Mouse (Mus musculus) mesoderm, embryonic 11.5 days (tissue): ENCODE measurements around the gene Wdr90.

ENCODE experiments used
- DNase-seq: peaks from one replicate; pipeline ENCODE4 v3.0.0-alpha.2; 2012; ENCODE audit warnings: low read depth, low spot score

Wdr90 gene

DNA sequence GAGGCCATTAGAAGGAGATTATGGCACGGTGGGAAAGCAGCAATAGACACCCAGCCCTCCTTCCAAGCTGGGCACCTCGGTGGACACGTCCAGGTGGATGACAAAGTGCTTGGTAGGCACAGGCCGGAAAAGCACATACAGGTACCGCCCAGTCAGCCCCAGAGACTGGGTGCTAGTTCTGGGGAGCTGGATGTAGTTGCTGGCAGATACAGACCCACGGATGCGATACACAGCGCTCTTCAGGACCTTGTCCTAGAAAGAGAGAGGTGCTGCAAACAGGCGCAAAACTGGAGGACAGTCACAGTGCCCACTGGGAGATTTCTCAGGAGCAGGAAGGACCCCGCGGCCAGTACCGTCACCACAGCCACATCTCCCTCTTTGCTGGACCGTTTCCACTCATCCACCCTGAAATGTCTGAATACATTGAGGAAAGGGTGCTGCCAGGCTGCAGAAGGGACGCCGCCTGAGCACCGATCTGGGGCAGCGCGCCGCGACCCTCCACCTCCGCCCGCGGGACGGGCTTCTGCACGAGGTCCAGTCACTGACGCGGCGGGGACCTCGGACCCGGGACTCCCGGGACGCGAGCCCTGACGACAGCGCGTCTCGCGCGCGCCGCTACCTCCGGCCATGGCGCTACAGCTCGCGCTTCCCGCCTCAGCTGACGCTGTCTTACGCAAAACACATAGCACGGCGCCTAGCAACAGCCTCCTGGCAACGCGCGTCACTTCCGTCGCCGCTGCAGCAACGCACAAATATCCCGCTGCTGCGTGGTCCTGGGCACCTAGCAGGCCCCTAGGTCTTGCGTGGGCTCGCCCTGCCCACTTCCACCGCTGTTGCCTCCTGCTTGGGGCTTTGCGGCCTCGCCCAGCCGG is at the start of gene Wdr90:
Wdr90 (minus strand) TSS at position 670 of the 872 bp plus-strand sequence.
- peak; percentile 94 for DNase-seq

GRCm38 (mm10) chr17:25907640-25908039 is 46.3 kb upstream of the Wdr90 start:
- DNase-seq: no peak

DNA sequence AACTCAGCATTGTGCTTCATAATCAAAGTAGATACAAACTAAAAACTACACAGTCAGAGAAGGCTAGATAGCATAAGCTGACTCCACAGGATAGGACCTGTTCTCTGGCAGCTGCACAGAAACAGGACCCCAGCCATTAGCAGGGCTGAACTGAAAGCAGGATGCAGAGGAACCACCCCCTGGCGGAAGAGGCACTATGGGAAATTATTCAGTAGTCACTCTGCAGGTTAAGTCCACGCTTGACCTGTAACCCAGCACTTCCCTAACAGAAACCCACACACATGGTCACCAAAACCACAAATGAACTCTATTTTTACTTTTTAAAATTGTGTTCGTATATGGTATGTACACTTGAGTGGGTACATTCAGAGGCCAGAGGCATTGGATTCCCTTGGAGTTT is 41.8 kb upstream of the Wdr90 start:
- no peak for DNase-seq

DNA sequence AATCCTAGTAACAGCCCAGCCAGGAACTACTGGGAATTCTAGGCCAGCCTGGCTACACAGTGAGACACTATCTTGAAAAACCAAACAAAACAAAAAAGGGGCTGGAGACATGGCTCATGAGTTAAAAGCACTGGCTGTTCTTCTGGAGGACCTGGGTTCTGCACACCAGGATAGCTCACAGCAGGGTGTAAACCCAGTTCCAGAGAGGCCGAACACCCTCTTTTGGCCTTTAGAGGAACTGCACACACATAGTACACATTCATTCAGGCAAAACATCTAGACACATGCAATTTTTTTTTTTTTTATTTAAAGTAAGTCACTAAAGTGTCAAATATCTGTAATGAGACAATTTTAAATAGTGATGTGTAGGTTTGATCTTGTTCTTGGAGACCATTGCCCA is 38.9 kb upstream of the Wdr90 start:
- DNase-seq: no peak

DNA sequence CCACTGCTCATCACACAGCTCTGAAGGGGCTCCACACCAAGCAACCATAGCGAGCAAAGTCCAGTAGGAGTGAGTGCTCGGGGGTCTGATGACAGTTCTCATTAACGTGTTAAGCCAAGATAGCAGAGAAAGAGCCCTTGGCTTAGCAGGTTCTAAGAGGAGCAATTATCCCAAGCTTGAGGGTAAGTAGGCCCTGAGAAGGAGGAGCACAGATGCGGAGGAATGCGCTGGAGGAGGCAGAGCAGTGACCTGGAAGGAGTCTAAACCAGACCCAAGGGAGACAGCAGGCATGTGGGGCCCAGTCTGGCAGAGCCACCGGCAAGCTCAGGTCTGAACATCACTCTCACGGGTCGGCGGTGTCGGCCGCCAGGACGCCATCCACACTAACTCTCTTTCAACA is 34.6 kb upstream of the Wdr90 start:
- no peak for DNase-seq

GRCm38 (mm10) chr17:25895415-25895814 is 34.1 kb upstream of the Wdr90 start:
- DNase-seq: no peak

GRCm38 (mm10) chr17:25893975-25894617 is 32.8 kb upstream of the Wdr90 start:
- DNase-seq: peak; percentile 79

DNA sequence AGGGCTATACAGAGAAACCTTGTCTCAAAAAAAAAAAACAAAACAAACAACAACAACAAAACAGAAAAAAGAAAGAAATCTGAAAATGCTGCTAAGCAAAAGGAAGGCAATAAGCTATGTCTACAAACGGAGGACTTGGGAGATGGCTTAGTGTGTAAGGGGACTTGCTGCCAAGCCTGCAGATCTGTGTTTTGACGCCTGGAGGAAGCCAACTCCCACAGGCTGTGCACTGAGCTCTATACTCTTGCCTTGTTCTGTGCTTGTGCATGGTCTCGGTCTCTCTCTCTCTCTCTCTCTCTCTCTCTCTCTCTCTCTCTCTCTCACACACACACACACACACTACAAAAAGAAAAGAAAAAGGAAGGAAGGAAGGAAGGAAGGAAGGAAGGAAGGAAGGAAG is 27.5 kb upstream of the Wdr90 start:
- no peak for DNase-seq

- DNase-seq: no peak
Observed at GRCm38 (mm10) chr17:25887467-25887866, 26.2 kb upstream of the Wdr90 start.

- DNase-seq: no peak
Observed at GRCm38 (mm10) chr17:25886806-25887205, 25.5 kb upstream of the Wdr90 start.

GRCm38 (mm10) chr17:25885636-25886035 is 24.3 kb upstream of the Wdr90 start:
- DNase-seq: no peak

DNA sequence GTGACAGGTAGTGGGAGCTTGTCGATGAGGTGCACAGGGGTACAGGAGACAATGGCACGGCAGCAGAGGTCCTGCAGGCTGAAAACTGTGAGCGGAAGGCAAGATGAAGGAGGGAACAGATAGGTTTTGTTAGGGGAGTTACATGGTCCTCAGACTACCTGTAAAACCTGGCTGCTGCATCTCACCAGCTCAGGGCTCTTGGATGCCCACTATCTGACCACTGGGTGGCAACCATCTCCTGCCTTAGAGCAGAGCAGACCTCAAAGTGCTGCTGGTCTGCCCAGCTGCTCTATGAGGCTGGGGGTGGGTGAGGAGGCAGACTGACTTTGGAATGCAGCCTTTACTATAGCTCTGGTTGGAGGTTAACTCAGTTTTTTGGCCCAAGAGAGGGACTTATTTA is 22.5 kb upstream of the Wdr90 start:
- DNase-seq: no peak

- DNase-seq: no peak
Observed at GRCm38 (mm10) chr17:25883268-25883667, 22.0 kb upstream of the Wdr90 start.

DNA sequence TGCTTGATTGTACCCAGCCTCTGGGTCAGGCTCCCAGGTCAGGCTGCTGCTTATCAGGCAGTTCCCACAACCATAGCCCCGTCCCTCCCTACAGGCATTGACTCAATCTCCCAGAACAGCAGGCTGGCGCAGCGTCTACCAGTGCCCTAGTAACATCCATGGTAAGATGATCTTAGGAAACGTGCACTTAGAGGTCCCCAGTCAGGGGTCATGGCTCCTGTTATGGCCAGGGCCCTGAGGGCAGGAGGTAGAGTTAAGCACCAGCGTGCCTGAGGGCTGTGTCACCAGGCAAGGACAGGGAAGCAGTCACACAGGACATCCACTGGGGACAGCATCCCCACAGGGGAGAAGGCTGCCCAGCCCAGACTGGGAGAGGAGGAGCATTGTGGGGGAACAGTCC is 21.0 kb upstream of the Wdr90 start:
- DNase-seq: no peak

DNA sequence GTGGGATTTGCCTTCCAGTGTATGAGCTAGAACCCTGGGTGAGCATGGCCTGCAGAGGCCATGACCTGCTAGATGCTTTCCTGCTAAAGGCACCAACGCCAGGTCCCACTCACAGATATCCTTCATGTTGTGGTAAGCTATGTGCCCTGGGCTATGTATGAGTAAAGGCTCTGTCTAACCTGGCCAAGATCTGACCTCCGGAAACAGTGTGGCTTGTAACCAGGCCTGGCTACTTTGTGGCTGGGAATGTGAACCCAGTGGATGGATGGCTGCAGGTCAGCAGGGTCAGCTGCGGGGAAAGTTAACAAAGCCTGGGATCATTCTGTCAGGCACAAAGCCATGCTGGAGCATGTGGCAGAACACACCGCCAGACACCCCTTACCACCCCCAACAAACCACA is 20.4 kb upstream of the Wdr90 start:
- no peak for DNase-seq

- peak; percentile 82 for DNase-seq
Observed at GRCm38 (mm10) chr17:25880913-25881641, 19.8 kb upstream of the Wdr90 start.

GRCm38 (mm10) chr17:25880196-25880910 is 19.1 kb upstream of the Wdr90 start, which contains the start of gene Wfikkn1:
Wfikkn1 (minus strand) TSS chr17:25880858.
- DNase-seq: no peak

GRCm38 (mm10) chr17:25879750-25880149 is 18.4 kb upstream of the Wdr90 start:
- DNase-seq: no peak

DNA sequence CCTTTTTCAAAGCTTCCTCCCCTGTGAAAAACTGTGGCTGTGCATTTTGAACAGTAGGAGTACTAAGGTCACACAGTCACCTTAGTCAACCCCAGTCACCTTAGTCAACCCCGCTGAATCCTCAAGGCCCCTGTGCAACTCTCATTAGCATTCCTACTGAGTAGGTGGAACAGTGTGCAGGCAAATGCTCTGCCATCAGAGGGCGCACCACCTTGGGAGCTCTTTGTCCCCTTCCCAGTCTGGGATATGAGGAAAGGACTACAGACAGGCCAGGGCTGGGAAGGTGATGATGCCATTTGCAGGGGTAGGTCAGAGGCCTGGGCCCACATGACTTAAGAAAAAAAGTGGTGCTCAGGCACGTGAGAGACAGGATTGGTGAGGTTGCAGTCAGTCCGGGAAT is 18.0 kb upstream of the Wdr90 start:
- no peak for DNase-seq

DNA sequence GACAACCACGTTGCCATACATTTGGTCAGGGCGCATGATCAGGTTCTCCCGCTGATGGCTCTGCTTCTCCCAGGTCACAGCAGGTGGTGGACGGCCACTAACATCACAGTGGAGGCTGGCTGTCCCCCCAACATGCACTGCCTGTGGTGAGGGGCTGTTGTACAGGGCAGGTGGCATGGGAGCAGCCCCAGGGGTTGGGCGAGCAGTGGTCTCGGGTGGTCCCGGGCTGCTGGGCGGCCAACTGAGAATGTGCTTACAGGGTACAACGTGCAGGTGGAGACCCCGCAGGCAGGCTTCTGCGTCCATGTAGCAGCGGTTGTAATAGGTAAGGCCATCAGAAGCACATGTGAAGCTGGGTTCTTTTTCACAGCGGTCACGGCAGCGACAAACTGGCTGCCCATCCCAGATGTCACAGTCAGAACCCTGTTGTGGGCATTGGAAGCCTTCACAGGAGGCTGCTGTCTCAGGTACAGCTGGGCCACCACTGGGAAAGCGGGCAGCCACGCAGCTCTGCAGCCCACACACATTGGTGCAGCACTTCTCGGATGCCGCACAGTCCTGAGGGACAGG is 17.4 kb upstream of the Wdr90 start:
- no peak for DNase-seq
